Mouse (Mus musculus) stomach, postnatal 0 days (tissue): Measurements from ENCODE around the gene Msrb3.

Experiments
- CTCF ChIP-seq: IDR thresholded peaks from 2 replicates; pipeline ENCODE4 v1.5.1; 2016; ENCODE audit warnings: antibody characterized with exemption, low read depth, mild to moderate bottlenecking, moderate library complexity
- EP300 ChIP-seq: optimal IDR thresholded peaks from 2 replicates; pipeline ENCODE3; 2016; ENCODE audit warnings: antibody characterized with exemption

DNA sequence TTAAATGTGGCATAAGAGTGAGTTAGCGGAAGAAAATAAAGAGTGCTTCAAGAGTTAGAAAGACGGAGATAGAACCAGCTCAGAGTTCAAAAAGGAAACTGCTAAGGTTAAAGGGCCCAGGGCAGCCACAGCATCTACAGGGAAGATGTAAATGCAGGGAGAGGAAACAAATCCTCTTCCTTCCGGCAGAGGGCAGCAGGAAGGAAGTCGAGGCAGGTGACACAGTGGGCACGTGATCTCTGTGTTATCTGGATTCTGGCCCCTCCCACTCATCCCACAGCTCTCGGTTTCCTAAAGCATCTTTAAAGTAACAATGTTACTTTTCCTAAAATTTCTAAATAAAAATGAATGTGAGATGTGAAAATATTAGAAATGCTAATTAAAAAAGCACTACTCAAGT, 99.4 kb downstream of the Msrb3 start:
- peak; percentile 40 for TF ChIP-seq CTCF
- TF ChIP-seq EP300 = no peak
